Mouse (Mus musculus) kidney, adult 11 months (tissue): ENCODE measurements around the gene Thbs4.

ENCODE experiments used
- DNase-seq: peaks from one replicate; pipeline ENCODE4 v3.0.0; 2022

Gene Thbs4

DNA sequence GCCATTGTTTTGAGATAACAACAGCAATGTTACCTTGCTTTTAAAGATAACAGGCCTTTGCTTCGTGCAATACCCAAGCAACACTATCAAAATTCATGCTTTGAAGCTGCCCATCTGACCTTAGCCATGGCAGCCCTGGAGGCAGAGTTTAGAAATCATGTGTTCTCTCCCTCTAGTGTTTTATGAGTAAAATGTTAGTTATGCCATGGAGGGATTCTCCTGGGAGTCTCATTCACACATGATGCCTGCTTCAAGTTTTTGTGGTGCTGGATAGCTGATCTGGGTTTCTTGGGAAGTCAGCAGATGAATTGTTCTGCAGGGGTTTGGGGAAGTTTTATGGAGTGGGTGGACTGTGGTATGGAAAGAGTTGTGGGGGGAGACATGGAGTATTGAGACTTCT lies 84.3 kb downstream of the Thbs4 start:
- no peak for DNase-seq

DNA sequence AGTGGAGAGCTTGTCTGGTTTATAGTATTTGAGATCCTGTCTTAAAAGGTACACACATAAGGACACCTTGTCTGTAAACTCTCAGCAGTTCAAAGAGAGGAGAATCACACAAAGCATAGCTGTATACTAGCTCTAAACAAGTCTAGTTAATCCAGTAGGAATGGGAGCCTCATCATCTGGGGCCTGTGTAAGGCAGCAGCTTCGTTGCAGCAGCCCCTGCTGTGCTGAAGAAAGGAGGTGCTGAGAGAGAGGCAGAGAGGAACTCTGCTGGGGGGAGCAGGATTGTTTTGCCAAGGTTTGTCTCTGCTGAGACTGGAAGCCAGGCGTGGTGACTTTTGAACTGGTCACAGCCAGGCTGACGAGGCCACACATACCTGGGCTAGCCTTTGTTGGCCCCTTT lies 85.1 kb downstream of the Thbs4 start:
- no peak for DNase-seq

DNA sequence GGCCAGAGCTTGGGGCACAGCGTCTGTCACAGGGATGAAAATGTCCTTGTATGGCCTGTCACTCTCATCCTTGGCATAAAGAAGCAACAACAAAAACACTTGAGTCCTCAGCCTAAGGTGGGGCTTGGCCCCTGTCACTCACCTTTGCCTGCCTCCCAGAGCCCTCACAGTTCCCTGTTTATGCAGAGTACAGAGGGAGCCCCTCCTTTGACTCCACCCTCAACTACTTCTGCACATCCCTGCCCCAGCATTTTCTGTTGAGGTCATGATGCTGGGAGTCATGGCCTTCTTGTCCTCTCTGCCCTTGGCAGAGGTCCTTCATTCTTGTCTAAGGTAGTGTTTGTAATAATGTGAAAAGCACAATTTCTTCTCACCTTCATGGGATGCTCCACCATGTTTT lies 86.2 kb downstream of the Thbs4 start:
- DNase-seq, result no peak

DNA sequence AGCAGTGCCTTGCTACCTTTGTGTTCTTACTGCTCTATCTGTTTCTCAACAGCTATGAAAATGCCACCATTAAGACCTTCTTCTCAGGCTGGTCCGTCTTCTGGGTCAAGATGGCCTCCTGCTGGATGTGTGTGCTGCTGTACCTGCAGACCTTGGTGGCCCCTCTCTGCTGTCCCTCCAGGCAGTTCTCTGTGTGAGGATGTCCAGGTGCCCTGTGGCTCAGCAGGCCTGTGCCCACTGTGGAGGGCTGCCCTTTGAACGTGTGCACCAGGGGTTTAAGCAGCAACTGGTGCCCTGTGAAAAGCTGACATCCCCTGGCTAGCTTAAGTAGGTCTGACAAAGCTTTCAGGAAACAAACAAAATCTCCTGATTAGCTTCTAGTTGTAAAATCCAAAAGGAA lies 86.7 kb downstream of the Thbs4 start:
- no peak for DNase-seq

DNA sequence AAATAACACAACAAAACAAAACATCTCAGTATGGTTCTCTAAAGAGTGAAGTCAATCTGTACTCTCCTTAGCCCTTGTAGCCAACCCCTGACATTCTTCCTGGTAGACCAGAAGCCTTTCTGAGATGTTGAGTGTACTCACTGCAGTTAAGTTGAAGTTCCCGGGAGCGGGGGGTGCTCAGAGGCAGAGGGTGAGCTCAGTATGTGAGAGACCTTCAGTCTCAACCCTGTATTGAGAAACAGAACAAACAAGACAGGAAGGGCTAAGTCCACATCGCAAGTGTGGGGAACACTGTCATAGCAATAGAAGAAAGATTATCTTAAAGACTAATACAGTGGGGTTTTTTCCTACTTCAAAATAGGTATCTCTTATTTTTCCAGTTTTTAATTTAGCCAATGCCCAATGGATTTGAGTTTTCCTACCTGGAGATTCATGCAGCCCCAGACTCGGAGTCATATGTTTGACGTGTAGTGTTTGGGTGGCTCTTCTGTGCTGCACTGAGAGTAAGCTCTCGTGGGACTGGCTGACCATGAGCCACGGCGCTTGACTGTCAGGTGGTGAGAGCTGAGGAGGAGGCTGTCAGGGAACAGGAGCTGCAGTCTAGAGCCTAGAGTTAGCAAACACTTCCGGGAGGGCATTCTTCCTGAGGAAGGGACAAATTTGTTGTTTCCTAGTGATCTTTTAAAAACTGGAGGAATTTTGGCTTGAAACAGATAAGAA lies 88.1 kb downstream of the Thbs4 start:
- DNase-seq, result no peak

DNA sequence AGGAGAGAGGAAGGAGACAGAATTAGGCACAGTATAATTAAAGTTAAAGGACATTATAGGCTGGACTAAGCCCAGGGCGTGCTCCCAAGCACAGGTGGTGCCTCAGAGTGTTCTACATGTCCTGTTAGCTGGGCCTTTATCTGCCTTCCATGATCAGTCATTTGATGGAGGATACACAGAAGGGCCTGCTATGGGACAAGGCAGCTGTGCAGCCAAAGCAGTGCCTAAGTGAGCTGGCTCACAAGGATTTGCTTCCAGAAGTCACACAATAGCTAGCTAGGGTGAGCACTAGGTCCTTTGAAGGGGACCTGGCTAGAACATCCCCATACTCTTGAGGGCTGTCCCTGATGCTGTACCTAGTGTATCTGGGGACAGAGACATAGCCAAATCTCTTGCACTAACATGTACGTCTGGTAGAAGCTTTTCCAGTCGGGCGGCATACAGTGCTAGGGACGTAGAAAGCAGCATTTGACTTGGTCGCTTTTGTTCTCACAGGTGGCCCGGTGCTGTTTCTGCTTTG lies 89.5 kb downstream of the Thbs4 start:
- no peak for DNase-seq

DNA sequence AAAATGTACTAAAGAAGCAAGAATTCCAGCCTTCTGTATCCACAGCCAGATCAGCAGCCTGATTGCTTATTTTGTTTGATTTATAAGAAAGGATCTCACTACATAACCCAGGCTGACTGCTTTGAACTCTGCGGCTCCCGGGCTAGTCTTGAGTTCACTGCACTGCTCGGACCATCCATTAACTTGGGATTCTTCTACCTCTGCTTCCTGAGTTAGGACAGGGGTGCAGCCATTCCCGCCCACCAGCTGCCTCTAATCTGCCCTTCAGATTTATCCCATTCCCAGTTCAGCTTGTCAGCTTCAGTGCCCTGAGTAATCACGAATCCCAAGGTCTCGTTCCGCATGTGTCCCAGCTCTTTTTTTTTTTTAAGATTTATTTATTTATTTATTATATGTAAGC lies 90.4 kb downstream of the Thbs4 start:
- no peak for DNase-seq

DNA sequence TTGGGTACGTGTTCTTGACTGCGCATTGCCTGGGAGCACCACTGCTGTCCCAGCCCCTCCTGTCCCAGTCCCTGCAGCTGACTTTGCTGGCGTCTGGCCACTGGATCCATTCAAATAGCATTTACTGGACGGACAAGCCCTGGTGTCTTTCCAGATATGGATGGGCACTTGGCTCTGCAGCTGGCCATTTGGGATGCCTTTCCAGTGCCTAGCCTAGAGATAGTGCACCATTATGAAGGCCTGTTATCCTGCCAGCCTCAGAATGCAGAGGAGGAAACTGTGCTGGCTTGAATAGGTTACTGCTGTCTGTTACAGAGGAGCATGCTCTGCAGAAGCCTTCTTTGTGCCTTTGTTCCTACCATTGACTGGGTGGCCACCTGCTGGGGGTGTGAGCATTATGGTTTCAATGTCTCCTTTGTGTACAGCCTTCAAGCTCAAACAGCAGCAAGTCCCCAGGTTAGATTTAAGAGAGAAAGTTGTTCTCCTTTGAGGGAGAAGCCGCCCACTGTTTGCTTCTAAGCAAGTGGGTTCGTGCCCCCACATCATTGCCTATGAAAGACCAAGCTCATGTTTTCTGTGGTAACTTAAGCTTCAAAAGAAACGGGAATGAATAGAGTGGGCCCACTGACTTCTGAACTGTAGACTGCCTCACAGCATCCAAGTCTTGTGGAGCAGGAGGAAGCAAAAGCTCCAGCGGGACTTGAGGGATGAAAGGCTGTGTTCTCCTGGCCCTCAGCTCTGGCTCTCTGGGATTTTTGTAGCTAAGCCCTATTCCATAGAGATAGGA lies 91.2 kb downstream of the Thbs4 start:
- no peak for DNase-seq

DNA sequence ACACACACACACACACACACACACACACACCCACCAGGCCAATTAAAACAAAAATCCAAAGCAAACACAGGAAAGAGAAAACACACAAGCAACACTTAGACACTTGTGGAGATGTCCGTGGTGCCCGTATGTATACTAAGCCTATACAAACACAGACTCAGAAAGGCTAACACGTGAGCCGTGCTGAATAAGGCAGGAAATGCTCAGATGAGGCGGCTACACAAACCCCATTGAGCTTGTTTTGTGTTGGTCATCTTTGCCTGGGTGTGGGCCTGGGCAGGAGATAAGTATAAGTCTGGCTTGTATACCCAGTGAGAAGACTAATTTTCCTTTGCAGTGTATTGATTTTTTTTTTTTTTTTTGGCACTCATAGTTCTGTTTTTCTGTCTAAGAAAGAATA lies 92.6 kb downstream of the Thbs4 start:
- DNase-seq, result no peak
